In the genomic region with DNA sequence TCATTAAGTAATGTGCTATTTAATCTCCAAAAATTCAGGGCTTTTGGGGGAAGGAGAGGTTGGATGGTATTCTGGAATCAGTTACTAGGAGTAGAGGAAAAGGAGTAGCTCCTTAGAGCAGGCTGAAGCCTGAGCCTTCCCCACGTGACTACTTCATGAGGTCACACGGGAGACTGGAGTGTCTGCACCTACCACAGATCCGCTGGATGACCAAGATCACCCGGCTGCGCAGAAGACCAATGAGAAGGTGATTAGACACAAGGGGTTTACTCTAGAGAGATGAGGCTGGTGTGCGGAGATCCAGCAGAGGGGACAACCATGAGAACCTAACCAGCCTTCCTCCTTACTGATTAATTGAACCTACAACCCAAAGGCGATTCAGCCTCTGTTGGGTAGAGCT, we compare ENCODE assay signal across 28 mouse cellular contexts.
"Had no signal": no experiment of that assay in that cellular context is flagged by ENCODE, and none has a peak within 500 bp of the region (broad histone marks: within the 10 kb centered on the region; RNA-seq: fewer than 3 reads in every experiment).

No protein-coding gene starts in this region.

- H3K27me3 ChIP-seq: heart, embryonic 13.5 days; heart, embryonic 15.5 days; hindbrain, embryonic 13.5 days; hindbrain, embryonic 15.5 days; kidney, embryonic 15.5 days; limb, embryonic 12.5 days; liver, embryonic 13.5 days had no signal

- H3K4me3 ChIP-seq: gastrocnemius, adult 2 months; heart, embryonic 13.5 days; heart, embryonic 15.5 days; hindbrain, embryonic 13.5 days; hindbrain, embryonic 15.5 days; kidney, embryonic 15.5 days; layer of hippocampus, adult 2 months; left cerebral cortex, adult 2 months; limb, embryonic 10.5 days; limb, embryonic 12.5 days; liver, embryonic 13.5 days; liver, embryonic 15.5 days had no signal

- H3K9ac ChIP-seq: heart, embryonic 13.5 days; heart, embryonic 15.5 days; hindbrain, embryonic 13.5 days; hindbrain, embryonic 15.5 days; kidney, embryonic 15.5 days; limb, embryonic 12.5 days; liver, embryonic 13.5 days; liver, embryonic 15.5 days had no signal

- H3K4me1 ChIP-seq: hindbrain, embryonic 15.5 days; limb, embryonic 10.5 days; limb, embryonic 12.5 days had no signal

- H3K9me3 ChIP-seq: heart, embryonic 13.5 days; heart, embryonic 15.5 days; hindbrain, embryonic 13.5 days; hindbrain, embryonic 15.5 days; kidney, embryonic 15.5 days; limb, embryonic 10.5 days; limb, embryonic 12.5 days; liver, embryonic 13.5 days; liver, embryonic 15.5 days had no signal

- H3K36me3 ChIP-seq: heart, embryonic 13.5 days; heart, embryonic 15.5 days; hindbrain, embryonic 13.5 days; hindbrain, embryonic 15.5 days; kidney, embryonic 15.5 days; limb, embryonic 10.5 days; limb, embryonic 12.5 days; liver, embryonic 13.5 days; liver, embryonic 15.5 days had no signal

- DNase-seq: gastrocnemius, adult 2 months; gastrocnemius, postnatal 10 days; gastrocnemius, postnatal 25 days; heart, adult 18-20 months; heart, postnatal 14 days; heart, postnatal 36 days; kidney, adult 11 months; kidney, adult 2 months; kidney, adult 9 months; kidney, postnatal 14 days; kidney, postnatal 36 days; liver; liver, embryonic 13.5 days had no signal

- H3K4me2 ChIP-seq: heart, embryonic 11.5 days; heart, embryonic 13.5 days; heart, embryonic 15.5 days; hindbrain, embryonic 13.5 days; hindbrain, embryonic 15.5 days; kidney, embryonic 15.5 days; limb, embryonic 12.5 days; liver, embryonic 11.5 days; liver, embryonic 13.5 days; liver, embryonic 15.5 days had no signal

- ATAC-seq: hindbrain, postnatal 0 days; intestine, embryonic 16.5 days had no signal

- H3K27ac ChIP-seq: gastrocnemius, adult 2 months; heart, embryonic 13.5 days; heart, embryonic 15.5 days; hindbrain, embryonic 13.5 days; hindbrain, embryonic 15.5 days; hindbrain, postnatal 0 days; kidney, embryonic 15.5 days; kidney, postnatal 0 days; layer of hippocampus, adult 2 months; left cerebral cortex, adult 2 months; limb, embryonic 10.5 days; limb, embryonic 12.5 days; liver, embryonic 13.5 days; liver, embryonic 15.5 days had no signal
